Mouse (Mus musculus) MEL-GATA-1-ER (cell line): ENCODE results near the gene 1700003F12Rik.

Experiments used
- DNase-seq: peaks from one replicate; pipeline ENCODE4 v3.0.0-alpha.2; 2012; ENCODE audit warnings: low read depth; ENCODE audit errors: extremely low read depth

1700003F12Rik gene

DNA sequence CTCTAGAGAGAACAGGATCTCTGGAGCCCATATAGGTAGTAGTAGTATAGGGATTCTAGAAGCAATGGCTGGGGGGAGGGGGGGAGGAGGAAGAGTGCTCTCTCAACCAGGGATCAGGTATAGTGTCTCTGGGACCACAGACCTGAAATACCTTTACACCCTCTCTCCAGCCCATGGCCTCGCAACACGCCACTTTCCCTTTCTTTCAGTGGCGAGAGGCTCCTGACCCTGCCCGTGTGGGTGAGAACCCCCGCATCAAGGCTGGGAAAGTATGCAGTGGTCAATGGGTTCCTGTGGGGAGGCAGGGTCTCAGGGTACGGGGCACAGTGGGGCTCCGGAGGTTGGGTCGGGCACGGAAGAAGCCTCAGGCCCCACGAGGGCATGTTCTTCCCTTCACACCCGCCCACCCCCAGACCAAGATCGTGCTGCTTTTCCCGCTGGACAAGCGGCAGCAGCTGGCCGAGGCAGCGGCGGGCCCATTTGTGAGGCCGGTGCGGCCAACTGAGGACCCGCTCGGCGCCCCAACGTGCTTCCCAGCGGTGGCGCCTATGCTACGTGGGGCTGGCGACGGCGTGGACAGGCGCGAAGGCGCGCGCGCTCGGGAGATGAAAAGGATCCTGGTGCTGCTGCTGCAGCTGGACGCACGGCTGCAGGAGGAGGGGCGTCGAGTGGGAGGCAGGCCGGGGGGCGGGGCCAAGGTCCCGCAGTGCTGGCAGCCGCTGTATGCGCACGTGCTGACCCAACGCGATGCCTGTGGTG, 2.4 kb downstream of the 1700003F12Rik start:
- DNase-seq: no peak

DNA sequence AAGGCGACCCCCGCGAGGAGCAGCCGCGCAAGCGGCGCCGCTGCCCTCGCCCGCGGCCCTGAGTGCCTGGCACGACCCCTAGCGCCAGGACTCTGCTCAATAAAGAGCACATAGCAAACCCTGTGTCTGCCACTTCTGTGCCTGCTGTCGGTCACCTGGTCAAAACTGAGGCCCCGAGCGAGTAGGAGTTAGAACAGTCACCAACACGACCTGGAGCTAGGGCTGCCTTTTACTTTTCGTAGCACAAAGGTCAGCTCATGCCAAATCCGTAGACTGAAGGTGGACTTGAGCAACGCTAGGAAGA, 3.0 kb downstream of the 1700003F12Rik start:
- DNase-seq: no peak

DNA sequence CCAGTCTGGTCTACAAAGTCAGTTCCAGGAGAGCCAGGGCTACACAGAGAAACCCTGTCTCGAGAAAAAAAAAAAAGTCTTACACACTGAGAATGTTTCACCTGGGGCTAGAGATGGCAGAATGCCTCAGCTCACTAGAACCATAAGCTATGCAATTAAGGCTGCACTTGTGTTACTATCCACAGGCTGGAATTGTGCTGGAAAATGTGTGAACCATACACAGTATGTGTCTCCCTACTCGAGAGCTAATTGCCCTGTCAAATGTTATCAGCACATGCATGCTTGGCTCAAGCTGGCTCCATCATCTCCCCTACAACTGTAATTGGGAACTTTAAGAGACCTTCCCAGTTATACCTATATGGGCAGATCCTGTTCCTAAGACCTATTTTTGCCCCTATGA, 4.1 kb downstream of the 1700003F12Rik start:
- no peak for DNase-seq

DNA sequence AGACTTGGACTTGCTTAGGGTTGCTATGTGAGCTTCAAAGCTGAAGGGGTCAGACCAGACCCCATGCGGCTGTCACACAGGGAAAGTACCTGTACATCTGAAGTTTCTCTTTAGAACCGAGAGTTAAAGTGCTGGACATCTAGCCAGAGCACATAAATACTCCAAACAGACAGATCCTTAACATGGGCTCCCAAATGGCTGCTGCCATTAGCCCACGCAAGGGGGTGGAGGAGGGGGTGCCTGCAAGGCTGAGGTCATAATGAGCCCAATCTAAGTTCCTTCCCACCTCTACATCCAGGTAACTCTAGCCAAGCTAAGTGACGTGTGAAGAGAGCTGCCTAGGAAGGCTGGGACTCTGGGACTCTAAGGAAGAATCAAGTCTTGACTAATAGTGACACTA, 4.6 kb downstream of the 1700003F12Rik start, which contains the start of gene Actl10:
Gene Actl10 (plus strand): TSS at position 301 of the 400 bp plus-strand sequence.
- no peak for DNase-seq

DNA sequence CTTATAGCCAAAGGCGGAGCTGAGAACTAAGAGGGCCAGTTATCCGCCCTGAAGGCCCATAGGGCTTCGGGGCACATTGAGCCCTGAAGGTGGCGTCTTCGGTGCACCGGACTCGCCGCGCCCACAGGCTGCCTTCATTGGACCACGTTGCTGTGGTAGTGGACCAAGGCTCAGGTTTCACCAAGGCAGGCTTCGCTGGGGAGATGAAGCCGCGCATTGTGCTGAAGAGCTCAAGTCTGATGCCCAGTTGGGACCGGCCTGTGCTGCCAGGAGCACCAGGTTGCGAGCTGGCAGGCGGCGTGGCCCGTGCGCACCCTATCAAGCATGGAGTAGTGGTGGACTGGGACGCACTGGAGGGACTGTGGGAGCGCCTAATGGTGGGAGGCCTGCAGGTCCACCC, 5.0 kb downstream of the 1700003F12Rik start:
- no peak for DNase-seq

DNA sequence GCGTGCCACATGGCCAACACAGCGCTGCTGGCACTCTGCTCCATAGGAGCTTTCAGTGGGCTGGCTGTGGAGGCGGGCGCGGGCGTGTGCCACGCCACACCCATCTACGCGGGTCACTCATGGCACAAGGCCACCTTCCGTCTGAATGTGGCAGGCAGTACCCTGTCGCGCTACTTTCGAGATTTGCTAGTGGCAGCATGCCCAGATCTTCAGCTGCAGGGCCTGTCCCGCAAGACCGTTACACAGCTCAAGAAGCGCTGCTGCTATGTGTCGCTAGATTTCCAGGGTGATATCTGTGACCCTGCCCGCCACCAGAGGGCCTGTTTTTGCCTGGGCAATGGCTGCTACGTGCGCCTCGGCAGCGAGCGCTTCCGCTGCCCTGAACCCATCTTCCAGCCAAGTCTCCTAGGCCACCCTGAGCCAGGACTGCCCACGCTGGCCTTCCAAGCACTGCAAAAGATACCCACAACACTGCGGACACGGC, 5.6 kb downstream of the 1700003F12Rik start:
- DNase-seq: no peak

DNA sequence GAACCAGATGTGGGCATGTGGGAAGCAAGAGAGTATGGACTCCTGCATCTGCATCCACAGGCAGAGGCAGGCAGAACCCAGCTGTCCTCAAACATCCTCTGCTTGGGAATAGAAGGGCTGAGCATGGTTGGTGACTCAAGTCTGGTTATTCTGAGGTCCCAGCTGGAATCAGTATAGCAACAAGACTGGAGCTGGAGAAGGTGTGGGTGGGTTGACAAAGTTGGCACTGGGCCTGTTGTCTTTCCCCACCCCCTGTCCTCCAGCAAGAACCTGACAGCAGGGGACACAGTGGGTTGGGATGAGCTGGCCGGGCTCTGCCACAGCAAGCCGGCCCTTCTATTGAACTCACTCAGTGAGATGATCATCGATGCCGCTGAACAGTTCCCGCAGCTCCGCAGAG, 8.3 kb downstream of the 1700003F12Rik start:
- no peak for DNase-seq

DNA sequence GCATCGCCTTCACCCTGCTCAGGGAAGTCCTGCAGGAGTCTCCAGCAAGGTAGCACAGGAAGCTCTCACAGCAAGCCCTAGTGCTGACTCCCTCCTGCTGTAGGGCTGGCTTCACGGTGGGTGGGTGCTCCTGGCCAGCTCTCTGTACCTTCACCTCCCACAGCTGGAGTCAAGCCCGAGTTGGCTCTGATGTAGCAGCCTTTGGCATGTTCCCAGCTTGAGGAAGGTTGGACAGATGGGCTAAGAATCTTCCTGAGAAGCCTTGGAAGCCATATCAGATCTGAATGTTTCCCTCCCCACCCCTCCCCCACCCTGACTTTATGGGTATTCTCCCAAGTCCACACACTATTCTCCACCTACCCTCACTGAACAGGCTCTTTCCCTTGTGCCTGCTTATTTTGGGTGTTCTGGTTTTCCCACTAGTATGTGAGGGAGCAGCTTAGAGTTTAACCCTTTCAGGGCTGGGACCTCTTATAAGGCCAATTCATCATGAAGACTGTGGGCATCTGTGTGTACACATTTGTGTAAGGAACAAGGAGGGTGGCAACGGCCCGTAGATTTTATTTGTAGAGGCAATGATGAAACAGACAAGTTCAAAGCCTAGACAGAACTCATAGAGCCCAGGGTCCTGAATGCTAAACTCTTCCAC, 10.4 kb downstream of the 1700003F12Rik start:
- no peak for DNase-seq

DNA sequence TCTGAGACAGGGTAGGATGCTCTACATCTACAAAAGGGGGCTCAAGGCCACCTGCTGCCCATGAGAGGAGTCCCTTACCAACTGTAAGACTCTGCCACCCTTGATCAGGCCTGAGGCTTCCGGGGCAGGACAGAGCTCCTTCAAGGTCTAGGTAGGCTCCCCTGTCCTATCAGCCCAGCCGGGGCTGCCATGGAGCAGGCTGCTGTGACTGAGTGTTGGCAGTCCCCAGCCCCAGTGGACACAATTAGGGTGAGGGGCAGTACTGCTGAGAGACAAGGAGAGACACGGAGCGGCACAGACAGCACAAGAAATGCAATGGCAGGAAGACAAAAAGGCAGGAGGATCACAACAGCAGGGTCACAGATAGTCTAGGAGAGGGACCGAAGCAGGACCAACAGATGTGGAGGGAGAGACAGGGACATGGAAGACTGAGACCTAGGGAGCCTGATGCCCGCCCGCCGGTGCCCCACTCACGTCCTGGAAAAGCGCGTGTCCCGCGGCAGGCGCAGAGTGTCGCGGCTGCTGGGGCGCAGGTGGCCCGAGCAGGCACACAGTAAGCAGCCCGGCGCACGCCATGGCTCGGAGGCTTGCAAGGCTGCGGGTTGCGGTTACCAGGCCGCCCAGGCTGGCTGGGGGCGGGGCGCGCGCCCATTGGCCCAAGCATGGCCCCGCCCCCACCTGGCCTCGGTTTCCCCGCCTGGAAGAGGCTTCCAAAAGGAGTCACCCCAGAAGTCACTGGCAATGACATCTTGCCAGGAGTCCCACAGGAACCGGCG, 11.6 kb downstream of the 1700003F12Rik start, which contains the start of gene Necab3:
Gene Necab3 (minus strand): TSS at position 627 of the 776 bp plus-strand sequence.
- DNase-seq: no peak

DNA sequence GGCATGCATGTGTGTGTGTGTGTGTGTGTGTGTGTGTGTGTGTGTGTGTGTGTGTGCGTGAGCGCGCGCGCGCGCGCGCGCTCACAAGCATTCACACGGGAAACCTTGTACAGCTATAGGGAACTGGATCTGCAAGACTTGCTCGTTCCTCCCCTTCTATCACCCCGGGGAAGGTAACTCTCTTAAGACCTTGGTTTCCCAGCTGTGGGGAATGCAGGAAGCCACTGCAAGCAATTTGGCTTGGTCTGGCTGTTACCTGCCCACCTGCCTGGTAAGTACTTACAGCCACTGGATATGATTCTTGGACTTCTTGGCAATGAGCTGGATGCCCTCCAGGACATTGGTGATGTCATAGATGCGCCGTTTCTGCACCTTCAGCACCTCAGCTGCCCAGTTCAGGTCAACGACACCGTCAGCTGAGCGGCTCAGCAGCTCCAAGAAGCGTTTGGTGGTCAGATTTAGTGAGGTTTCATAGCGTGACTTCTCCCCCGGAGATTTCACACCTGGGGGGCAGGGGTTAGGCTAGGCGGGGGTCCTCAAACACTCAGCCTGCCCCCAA, 16.8 kb downstream of the 1700003F12Rik start:
- DNase-seq: no peak

DNA sequence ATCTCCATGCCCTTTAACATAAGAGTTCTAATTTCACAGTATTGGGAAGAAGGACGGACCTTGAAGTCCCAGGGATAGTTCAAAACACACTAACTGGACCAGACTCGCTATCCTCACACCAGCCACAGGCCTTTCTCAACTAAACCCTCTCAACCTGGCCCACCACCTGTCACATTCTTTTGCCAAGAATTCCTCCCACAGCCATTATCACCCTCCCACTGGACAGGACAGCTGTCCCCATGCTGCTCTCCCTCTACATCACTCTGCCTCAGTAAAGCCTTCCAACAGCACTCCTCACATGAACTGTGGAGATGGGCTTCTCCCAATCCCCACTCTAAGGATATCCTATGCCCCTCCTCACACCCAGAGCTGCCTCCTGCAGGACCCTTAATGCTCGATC, 18.7 kb downstream of the 1700003F12Rik start:
- DNase-seq: no peak

DNA sequence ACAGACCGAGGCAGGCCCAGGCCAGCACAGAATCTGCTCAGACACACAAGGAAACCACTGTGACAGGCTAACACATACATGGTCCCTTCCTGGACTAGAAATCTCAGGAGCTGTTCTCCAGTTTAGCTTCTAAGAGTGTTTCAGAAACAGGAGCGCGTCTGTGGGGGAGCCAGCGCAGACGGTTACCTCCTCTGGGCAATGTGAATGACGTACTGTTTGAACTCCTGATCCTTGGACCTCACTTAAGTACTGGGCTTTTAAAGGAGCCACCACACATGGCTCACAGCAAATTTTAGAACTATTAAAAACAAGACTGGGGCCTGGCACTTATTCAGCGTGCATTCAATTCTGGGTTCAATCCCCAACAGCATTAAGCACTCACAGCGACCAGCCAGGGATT, 19.8 kb downstream of the 1700003F12Rik start:
- DNase-seq: no peak

DNA sequence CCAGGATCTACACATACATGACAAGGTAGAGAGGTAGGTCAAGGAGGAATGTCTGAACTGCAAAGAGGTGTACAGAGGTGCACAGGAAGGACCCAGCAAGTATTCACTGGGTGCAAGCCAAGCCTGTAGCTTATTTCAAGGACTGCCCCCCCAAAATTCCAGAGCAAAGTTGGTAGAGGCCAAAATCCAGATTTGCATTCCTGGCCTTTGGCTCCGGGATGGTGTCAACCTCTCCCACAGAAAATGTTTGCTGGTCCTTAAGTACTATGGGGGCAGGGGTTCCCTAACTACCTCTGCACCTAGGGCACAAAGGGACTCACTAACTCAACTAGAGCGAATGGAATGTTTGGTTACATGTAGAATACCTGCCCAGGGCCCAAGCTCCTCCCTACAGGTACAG, 20.9 kb downstream of the 1700003F12Rik start:
- DNase-seq: no peak

DNA sequence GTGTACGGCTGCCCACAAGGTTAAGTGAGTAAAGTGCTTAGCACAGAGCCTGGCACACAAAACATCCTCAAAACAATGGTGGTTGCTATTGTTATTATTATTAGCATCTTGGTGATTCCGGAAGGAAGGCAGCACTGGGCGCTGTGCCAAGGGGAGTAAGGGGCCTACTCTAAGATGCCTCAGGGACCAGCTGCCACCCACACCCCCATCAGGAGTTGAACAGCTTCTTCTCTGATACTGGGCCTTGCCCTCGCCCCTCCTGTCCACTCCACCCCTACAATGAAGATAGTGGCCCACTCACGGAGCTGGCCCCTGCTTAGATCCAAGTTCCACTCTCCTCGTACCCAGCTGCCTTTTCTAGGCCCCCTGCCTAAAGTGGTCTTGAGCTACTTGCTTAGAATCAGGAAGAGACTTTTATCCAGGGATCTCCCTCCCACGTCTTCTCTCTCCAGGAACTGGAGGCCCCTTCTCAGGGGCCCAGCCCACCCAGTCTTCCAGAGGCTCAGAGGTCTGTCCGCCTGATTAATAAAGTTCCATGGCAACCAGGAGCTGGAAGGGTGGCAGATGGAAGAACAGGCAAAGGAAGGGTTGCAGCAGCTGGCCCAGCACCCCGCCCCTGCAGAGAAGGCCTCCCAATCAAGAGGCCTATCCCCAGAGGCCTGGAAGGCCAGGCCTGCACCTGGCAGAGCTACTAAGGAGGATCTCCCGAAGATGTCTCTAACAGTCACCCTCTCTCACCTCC, 21.6 kb downstream of the 1700003F12Rik start:
- peak; percentile 33 for DNase-seq

DNA sequence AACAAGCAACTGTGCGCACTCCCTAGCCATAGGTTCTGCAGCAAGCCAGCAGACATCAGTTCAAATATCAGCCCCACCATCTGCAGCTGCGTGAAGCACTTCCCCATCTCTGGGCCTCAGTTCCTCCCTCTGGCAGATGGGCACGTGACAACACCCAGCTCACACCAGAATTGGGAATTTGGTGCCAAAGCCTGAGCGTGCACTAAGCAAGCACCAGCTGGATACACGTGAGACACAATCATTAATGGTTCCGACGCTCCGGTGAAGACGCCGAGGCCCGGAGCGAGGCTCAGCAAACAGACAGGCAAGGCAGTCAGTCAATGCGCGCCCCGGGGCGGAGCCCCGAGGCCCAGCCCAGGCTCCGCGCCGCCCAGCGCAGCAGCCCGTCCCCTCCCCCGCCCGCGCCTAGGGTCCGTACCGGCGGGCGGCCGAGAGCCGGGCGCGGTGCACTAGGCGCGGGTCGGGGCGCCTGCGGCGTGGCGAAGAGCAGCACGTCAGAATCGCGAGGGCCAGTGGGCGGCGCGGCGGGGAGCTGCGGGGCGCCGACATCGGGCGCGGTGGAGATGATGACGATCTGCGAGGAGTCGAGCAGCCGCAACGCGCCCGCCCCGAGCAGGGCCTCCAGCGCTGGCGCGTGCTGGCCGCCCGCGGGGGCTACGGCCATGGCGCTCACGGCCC, 22.3 kb downstream of the 1700003F12Rik start:
- peak; percentile 94 for DNase-seq

DNA sequence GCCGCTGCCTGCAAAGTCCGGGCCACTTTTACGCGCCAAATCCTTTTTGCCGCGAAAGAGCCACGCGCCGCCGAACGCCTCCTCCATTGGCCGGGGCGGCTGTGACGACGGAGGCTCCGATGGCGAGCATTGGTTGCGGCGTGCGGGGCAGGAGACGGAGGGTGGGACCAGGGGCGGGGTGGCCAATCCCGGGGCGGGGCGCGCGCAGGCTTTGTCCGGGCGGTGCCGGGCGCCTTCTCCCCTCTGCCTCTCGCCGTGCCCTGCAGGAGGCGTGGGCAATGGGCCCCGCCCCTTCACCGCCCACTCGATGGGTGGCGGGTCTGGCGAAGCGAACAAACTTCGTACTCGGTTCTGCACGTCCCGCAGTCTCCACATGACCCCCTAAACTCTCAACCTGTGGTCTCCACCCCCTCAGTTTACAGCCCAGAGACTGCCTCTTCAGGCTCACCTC, 23.0 kb downstream of the 1700003F12Rik start, which contains the start of gene E2f1:
Gene E2f1 (minus strand): TSS at position 57 of the 451 bp plus-strand sequence.
- DNase-seq: peak; percentile 81

DNA sequence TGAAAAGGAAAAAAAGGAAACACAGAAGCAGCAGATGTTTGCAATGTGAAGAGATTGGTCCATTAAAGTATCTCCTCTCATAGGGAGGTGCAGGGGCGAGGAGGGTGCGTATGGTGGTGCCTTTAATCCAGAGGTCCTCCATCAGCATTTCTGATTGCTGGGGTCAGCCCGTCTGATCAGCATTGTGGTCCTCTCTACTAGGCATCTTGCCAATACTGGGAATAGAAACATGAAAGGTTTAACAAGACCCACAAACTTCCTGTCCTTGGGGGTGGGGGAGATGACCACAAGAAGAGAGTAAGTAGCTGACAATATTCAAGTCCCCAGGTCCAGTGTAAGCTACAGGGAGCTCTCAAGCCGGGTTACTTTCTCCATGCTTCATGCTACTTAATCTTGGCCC, 23.8 kb downstream of the 1700003F12Rik start:
- DNase-seq: peak; percentile 35

DNA sequence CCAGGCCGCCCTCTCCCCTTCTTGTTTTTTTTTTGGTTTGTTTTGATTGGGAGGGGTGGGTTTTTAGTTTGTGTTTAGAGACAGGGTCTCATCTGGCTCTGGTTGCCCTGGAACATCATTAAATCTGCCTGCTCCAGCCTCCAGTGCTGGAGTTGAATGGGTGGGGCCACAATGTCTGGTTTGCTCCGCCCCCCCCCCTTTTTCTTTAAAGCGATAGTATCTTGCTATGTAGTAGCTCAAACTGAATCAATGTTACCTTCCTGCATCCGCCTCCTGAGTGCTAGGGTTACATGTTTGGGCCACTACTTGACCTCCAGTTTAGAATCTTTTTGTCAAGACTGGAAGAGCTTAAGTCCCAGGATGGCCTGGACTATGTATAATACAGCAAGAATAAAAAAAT, 24.4 kb downstream of the 1700003F12Rik start:
- DNase-seq: no peak

DNA sequence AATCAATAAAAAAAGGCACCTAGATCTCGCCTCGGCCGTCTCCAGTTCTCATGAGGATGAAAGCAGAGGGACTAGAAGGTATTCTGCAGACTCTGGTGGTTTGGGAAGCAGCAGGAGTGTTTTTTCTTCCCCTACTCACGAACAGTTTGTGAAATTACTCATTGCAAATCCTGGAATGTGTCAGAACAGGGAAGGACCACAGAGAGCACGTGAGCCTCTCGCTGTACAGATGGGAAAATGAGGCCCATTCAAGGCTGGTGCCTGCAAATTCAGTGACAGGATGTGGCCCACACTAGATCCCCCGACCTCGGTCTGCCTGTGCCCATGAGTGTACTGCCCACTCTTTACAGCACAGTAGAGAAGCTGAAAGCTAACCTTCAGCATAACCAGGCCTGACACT, 25.1 kb downstream of the 1700003F12Rik start:
- DNase-seq: no peak

DNA sequence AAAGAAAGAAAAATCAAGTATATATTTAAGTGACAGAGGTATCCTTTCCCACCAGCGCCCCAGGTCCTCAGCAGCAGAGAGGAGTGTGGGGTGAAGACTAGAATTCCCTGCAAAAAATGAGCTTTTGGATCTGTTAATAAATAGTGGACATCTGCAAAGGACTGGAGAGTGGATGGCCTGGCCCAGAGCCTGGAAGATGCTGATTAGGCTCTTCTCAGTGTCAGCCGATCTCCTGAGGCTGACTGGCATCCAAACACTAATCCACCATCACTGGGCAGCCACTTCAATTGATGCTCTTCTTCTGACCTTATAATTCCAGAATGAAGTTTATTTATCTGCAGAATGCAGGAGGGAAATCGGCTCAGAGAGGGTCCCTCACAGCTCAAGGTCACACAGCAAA, 26.1 kb downstream of the 1700003F12Rik start:
- DNase-seq: no peak
